Comparison of ENCODE assay signal across 10 mouse cellular contexts in the genomic region with DNA sequence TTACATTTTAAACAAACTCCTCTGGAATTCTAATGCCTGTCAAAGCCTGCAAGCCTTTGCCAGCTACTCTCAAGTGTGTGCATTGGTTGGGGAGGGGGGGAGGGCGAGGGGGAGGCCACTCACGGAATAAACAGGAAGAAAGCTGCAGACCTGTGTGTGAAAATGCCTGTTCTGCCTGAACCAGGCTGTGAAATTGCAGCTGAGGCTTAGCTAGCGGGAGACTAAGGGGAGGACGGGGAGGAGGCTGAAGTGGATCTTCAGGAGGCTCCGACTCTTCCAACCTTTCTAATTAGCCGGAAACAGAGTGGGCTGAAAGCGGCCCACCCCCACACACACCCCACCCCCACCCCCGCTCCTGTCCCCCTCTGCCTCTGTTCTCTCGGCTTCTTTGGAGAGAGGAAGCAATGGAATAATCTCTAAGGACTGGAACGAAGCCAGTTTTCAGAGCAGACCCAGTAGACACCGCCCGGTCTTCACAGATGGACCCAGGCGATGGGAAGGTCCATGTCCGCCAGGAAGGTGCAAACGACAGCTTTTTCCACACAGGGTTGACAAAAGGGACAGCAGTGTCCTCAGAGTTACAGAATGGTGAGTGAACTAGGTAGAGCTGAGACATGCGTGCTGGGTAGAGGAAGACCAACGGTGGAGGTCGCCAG. TPM values are rescaled to one million over a fixed set of nuclear protein-coding genes. Genes with fewer than 3 reads are reported as not detected.
A peak's percentile ranks its signal among the peaks of the same experiment; 100 is the strongest.
DNase-seq lines count a peak whose midpoint lies in the region; ATAC-seq and TF ChIP-seq lines count a peak whose summit lies in the region.
"Had no signal": no experiment of that assay in that cellular context is flagged by ENCODE, and none has a peak within 500 bp of the region (broad histone marks: within the 10 kb centered on the region; RNA-seq: fewer than 3 reads in every experiment).

No protein-coding gene starts in this region.

- no peak overlapping the region for H3K4me3 ChIP-seq in forebrain, embryonic 11.5 days (ENCODE audit: low read depth, low read length)
- H3K4me3 ChIP-seq in forebrain, embryonic 16.5 days (replicated peaks; ENCODE audit: low read length) = no peak overlapping the region
- H3K4me3 ChIP-seq in lung, embryonic 14.5 days (ENCODE audit: low read depth, low read length) = peak overlapping the region; percentile 1; the same call in 1 of the 2 replicates
- no peak overlapping the region for H3K4me3 ChIP-seq in limb, embryonic 10.5 days
- no peak overlapping the region for H3K4me3 ChIP-seq in stomach, embryonic 16.5 days (replicated peaks; ENCODE audit: low read length)
- H3K4me3 ChIP-seq: myocyte had no signal

- no peak for ATAC-seq in forebrain, embryonic 11.5 days (replicated peaks; ENCODE audit: low FRiP score)
- ATAC-seq in forebrain, embryonic 16.5 days = no peak
- ATAC-seq in lung, embryonic 14.5 days (ENCODE audit: insufficient read depth) = peak; percentile 81
- ATAC-seq in stomach, embryonic 16.5 days (ENCODE audit: insufficient read depth, low FRiP score) = peak; percentile 55; the same call in 1 of the 2 replicates

- no peak for DNase-seq in forebrain, embryonic 11.5 days (ENCODE audit: low spot score)
- peak; percentile 79 for DNase-seq in lung, embryonic 14.5 days
- DNase-seq in lung, postnatal 14 days = no peak
- no peak for DNase-seq in limb, embryonic 10.5 days (ENCODE audit: low spot score)
- no peak for DNase-seq in ovary, postnatal 10 days (ENCODE audit: low spot score)
- no peak for DNase-seq in urinary bladder, adult 2 months (ENCODE audit: low spot score)
- DNase-seq: B cell, adult 2 months had no signal

- no peak overlapping the region for H3K27ac ChIP-seq in forebrain, embryonic 11.5 days (ENCODE audit: low read depth, low read length)
- no peak overlapping the region for H3K27ac ChIP-seq in forebrain, embryonic 16.5 days (ENCODE audit: low read length)
- H3K27ac ChIP-seq in lung, embryonic 14.5 days (ENCODE audit: low read depth) = peak overlapping the region; percentile 73
- H3K27ac ChIP-seq in limb, embryonic 10.5 days = peak overlapping the region; percentile 63
- peak overlapping the region; percentile 52 for H3K27ac ChIP-seq in stomach, embryonic 16.5 days (ENCODE audit: low read length)

- H3K9ac ChIP-seq in forebrain, embryonic 11.5 days (ENCODE audit: low read length) = peak overlapping the region; percentile 2; the same call in 1 of the 2 replicates
- no peak overlapping the region for H3K9ac ChIP-seq in forebrain, embryonic 16.5 days (replicated peaks; ENCODE audit: low read depth, low read length)
- no peak overlapping the region; the same call in 1 of the 2 replicates for H3K9ac ChIP-seq in lung, embryonic 14.5 days
- H3K9ac ChIP-seq in stomach, embryonic 16.5 days (ENCODE audit: low read length) = peak overlapping the region; percentile 19

- no peak overlapping the region for H3K4me2 ChIP-seq in forebrain, embryonic 11.5 days (ENCODE audit: low read depth, low read length, severe bottlenecking)
- H3K4me2 ChIP-seq in forebrain, embryonic 16.5 days (ENCODE audit: low read length) = no peak overlapping the region
- peak overlapping the region; percentile 48 for H3K4me2 ChIP-seq in lung, embryonic 14.5 days
- H3K4me2 ChIP-seq in stomach, embryonic 16.5 days (ENCODE audit: low read depth, low read length) = peak overlapping the region; percentile 41

- H3K36me3 ChIP-seq in forebrain, embryonic 11.5 days (ENCODE audit: control insufficient read depth, insufficient read depth, low read length) = no peaks in the 10 kb centered on the region
- H3K36me3 ChIP-seq in forebrain, embryonic 16.5 days (ENCODE audit: control insufficient read depth, insufficient read depth) = no peaks in the 10 kb centered on the region
- H3K36me3 ChIP-seq in lung, embryonic 14.5 days (ENCODE audit: insufficient read depth) = no peaks in the 10 kb centered on the region
- no peaks in the 10 kb centered on the region for H3K36me3 ChIP-seq in limb, embryonic 10.5 days
- no peaks in the 10 kb centered on the region for H3K36me3 ChIP-seq in stomach, embryonic 16.5 days (ENCODE audit: control insufficient read depth, insufficient read depth, low read length)

- H3K9me3 ChIP-seq in forebrain, embryonic 11.5 days (ENCODE audit: control insufficient read depth, low read length) = no peaks in the 10 kb centered on the region
- H3K9me3 ChIP-seq in forebrain, embryonic 16.5 days (ENCODE audit: control insufficient read depth, low read length) = no peaks in the 10 kb centered on the region
- no peaks in the 10 kb centered on the region for H3K9me3 ChIP-seq in lung, embryonic 14.5 days (ENCODE audit: low read depth, low read length)
- H3K9me3 ChIP-seq in limb, embryonic 10.5 days (replicated peaks) = no peaks in the 10 kb centered on the region
- H3K9me3 ChIP-seq in stomach, embryonic 16.5 days (replicated peaks; ENCODE audit: control insufficient read depth, low read length) = no peaks in the 10 kb centered on the region

- no peaks in the 10 kb centered on the region; the same call in 1 of the 2 replicates for H3K4me1 ChIP-seq in forebrain, embryonic 11.5 days (replicated peaks; ENCODE audit: control insufficient read depth, insufficient read depth, low read length)
- peaks cover 8% of the 10 kb centered on the region; the same call in 1 of the 2 replicates for H3K4me1 ChIP-seq in forebrain, embryonic 16.5 days (replicated peaks; ENCODE audit: control insufficient read depth, insufficient read depth, low read length)
- peaks cover 12% of the 10 kb centered on the region for H3K4me1 ChIP-seq in lung, embryonic 14.5 days (ENCODE audit: insufficient read depth)
- H3K4me1 ChIP-seq in limb, embryonic 10.5 days = peaks cover 34% of the 10 kb centered on the region
- peaks cover 14% of the 10 kb centered on the region for H3K4me1 ChIP-seq in stomach, embryonic 16.5 days (ENCODE audit: control insufficient read depth, insufficient read depth, low read length)

- 63% methylated on average over 18 of the region's 18 CpGs for WGBS in forebrain, embryonic 11.5 days
- 33% methylated on average over 18 of the region's 18 CpGs for WGBS in forebrain, embryonic 16.5 days
- WGBS in lung, embryonic 14.5 days = 15% methylated on average over 18 of the region's 18 CpGs
- WGBS in limb, embryonic 10.5 days = 52% methylated on average over 18 of the region's 18 CpGs
- WGBS in stomach, embryonic 16.5 days = 35% methylated on average over 18 of the region's 18 CpGs

- H3K27me3 ChIP-seq in forebrain, embryonic 11.5 days (ENCODE audit: control insufficient read depth, insufficient read depth, low read length) = no peaks in the 10 kb centered on the region
- H3K27me3 ChIP-seq in forebrain, embryonic 16.5 days (replicated peaks; ENCODE audit: control insufficient read depth, insufficient read depth, low read length) = no peaks in the 10 kb centered on the region
- H3K27me3 ChIP-seq in lung, embryonic 14.5 days (ENCODE audit: insufficient read depth, low read length) = no peaks in the 10 kb centered on the region
- H3K27me3 ChIP-seq in limb, embryonic 10.5 days (ENCODE audit: low read depth, poor library complexity, severe bottlenecking) = no peaks in the 10 kb centered on the region
- H3K27me3 ChIP-seq in stomach, embryonic 16.5 days (ENCODE audit: control insufficient read depth, insufficient read depth, low read length) = no peaks in the 10 kb centered on the region

- no peak for TF ChIP-seq CTCF in lung, embryonic 14.5 days (IDR thresholded peaks at IDR 0.05; ENCODE audit: low read depth)

RNA-seq across cellular contexts. Expression of gene Rcan3, which starts 17.8 kb away (rescaled TPM):
- polyA plus RNA-seq in forebrain, embryonic 11.5 days (2014; fragmentation: Nextera tagmentation; extraction: Ambion mirVana) = 12.7 and 14.1 TPM in 2 replicates
- 30.9 and 36.6 TPM in 2 replicates for polyA plus RNA-seq in forebrain, embryonic 16.5 days (2015; fragmentation: Nextera tagmentation; extraction: Ambion mirVana)
- 14.0 and 14.1 TPM in 2 replicates for polyA plus RNA-seq in lung, embryonic 14.5 days (2014; fragmentation: Nextera tagmentation; extraction: Ambion mirVana)
- polyA plus RNA-seq in limb, embryonic 10.5 days (2016; fragmentation: Nextera tagmentation; extraction: Ambion mirVana) = 6.4 and 6.7 TPM in 2 replicates
- polyA plus RNA-seq in stomach, embryonic 16.5 days (2015; fragmentation: Nextera tagmentation; extraction: Ambion mirVana) = 15.0 and 18.0 TPM in 2 replicates
- 18.7 and 20.4 TPM in 2 replicates for polyA plus RNA-seq in urinary bladder, adult 2 months (2012; rRNA removed)

RNA-seq across cellular contexts. Expression of gene Stpg1, which starts 43.1 kb away (rescaled TPM):
- 0.35 and 0.44 TPM in 2 replicates for polyA plus RNA-seq in forebrain, embryonic 11.5 days (2014; fragmentation: Nextera tagmentation; extraction: Ambion mirVana)
- polyA plus RNA-seq in forebrain, embryonic 16.5 days (2015; fragmentation: Nextera tagmentation; extraction: Ambion mirVana) = 0.14 TPM in 1 of 2 replicates, not detected in the other
- polyA plus RNA-seq in lung, embryonic 14.5 days (2014; fragmentation: Nextera tagmentation; extraction: Ambion mirVana) = 0.14 and 0.29 TPM in 2 replicates
- 0.11 TPM in 1 of 2 replicates, not detected in the other for polyA plus RNA-seq in limb, embryonic 10.5 days (2016; fragmentation: Nextera tagmentation; extraction: Ambion mirVana)
- polyA plus RNA-seq in stomach, embryonic 16.5 days (2015; fragmentation: Nextera tagmentation; extraction: Ambion mirVana) = 0.17 and 0.29 TPM in 2 replicates
- polyA plus RNA-seq in urinary bladder, adult 2 months (2012; rRNA removed) = 1.3 and 1.4 TPM in 2 replicates
- polyA plus RNA-seq: myocyte had no signal

RNA-seq across cellular contexts. Expression of gene Nipal3, which starts 43.4 kb away (rescaled TPM):
- 3.0 and 3.2 TPM in 2 replicates for polyA plus RNA-seq in forebrain, embryonic 11.5 days (2014; fragmentation: Nextera tagmentation; extraction: Ambion mirVana)
- polyA plus RNA-seq in forebrain, embryonic 16.5 days (2015; fragmentation: Nextera tagmentation; extraction: Ambion mirVana) = 5.9 and 6.1 TPM in 2 replicates
- 3.4 and 4.7 TPM in 2 replicates for polyA plus RNA-seq in lung, embryonic 14.5 days (2014; fragmentation: Nextera tagmentation; extraction: Ambion mirVana)
- 1.7 and 2.2 TPM in 2 replicates for polyA plus RNA-seq in limb, embryonic 10.5 days (2016; fragmentation: Nextera tagmentation; extraction: Ambion mirVana)
- polyA plus RNA-seq in stomach, embryonic 16.5 days (2015; fragmentation: Nextera tagmentation; extraction: Ambion mirVana) = 4.7 and 4.8 TPM in 2 replicates
- 26.9 and 40.9 TPM in 2 replicates for polyA plus RNA-seq in urinary bladder, adult 2 months (2012; rRNA removed)

RNA-seq across cellular contexts. Expression of gene Ncmap, which starts 53.5 kb away (rescaled TPM):
- 0.20 and 0.43 TPM in 2 replicates for polyA plus RNA-seq in forebrain, embryonic 11.5 days (2014; fragmentation: Nextera tagmentation; extraction: Ambion mirVana)
- 0.71 and 0.83 TPM in 2 replicates for polyA plus RNA-seq in forebrain, embryonic 16.5 days (2015; fragmentation: Nextera tagmentation; extraction: Ambion mirVana)
- polyA plus RNA-seq in lung, embryonic 14.5 days (2014; fragmentation: Nextera tagmentation; extraction: Ambion mirVana) = 4.6 and 6.9 TPM in 2 replicates
- 0.35 TPM in 1 of 2 replicates, not detected in the other for polyA plus RNA-seq in limb, embryonic 10.5 days (2016; fragmentation: Nextera tagmentation; extraction: Ambion mirVana)
- polyA plus RNA-seq in stomach, embryonic 16.5 days (2015; fragmentation: Nextera tagmentation; extraction: Ambion mirVana) = 27.4 and 36.0 TPM in 2 replicates
- polyA plus RNA-seq in urinary bladder, adult 2 months (2012; rRNA removed) = 9.9 and 10.4 TPM in 2 replicates

Comparison
In these comparisons a context has a peak if more than half of its experiments do, and no peak if none do; other contexts are left out.
1. H3K9ac ChIP-seq: peak in forebrain, embryonic 11.5 days (single experiment) and stomach, embryonic 16.5 days (single experiment); none in forebrain, embryonic 16.5 days (single experiment) and lung, embryonic 14.5 days (single experiment).
2. ATAC-seq: peak in lung, embryonic 14.5 days (single experiment) and stomach, embryonic 16.5 days (single experiment); none in forebrain, embryonic 11.5 days (single experiment) and forebrain, embryonic 16.5 days (single experiment).
3. H3K27ac ChIP-seq: peak in lung, embryonic 14.5 days (single experiment), limb, embryonic 10.5 days (single experiment) and stomach, embryonic 16.5 days (single experiment); none in forebrain, embryonic 11.5 days (single experiment) and forebrain, embryonic 16.5 days (single experiment).
4. H3K4me2 ChIP-seq: peak in lung, embryonic 14.5 days (single experiment) and stomach, embryonic 16.5 days (single experiment); none in forebrain, embryonic 11.5 days (single experiment) and forebrain, embryonic 16.5 days (single experiment).